Mouse (Mus musculus): ENCODE results near the gene Zmiz1.

The Zmiz1 gene

DNA sequence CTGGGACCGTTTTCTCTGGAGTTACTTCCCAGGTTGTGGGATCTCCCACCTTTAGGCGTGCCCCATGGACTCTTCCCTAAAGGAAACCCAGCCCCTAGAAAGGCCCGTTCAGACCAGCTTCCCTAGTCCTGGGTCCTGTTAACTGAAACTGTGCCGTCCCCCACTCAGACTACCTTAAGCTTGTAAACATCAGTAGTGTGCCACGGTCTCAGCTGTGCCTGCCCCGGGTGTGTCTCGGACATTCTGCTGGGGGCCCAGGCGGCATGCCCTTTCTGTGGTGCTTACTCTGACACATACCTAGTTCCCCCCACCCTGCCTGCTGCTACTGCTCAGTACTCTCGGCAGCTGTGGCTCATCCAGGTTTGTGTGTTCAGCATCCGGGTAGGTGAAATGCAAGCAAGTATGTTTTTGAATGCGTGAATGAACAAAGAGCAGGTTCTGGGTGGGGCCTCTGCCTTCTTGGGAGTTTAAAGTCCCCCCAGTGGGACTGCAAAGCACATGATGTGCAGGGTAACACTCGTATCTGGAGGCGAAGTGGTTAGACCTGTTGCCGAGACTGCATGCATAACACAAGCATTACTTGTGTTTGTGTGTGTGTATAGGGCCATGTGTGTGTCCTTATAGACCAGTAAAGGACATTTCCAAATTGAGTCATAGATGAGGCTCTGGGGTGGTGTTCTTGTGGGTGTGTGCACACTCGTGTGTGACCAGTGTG, 157.2 kb downstream of the Zmiz1 start:
- no peak for DNase-seq (ENCODE audit: low read depth)

DNA sequence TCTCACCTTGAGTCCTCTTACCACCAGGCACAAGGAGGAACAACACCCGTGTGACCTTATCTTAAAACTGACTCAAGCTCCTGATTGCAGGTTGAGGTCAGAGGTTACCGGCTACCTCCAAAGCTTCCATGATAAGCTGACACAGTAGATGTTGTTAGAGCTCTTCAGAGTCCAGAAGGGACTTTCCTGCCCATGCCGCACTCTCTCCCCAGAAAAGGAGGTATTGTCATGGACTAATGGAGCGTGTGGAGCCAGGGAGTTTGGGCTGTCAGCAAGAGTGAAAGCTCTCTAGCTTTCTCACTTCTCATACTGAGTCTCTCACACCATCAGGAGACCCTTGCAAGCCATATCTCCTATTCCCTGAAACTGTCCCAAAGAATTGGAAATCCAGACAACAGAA, 158.3 kb downstream of the Zmiz1 start:
- DNase-seq (ENCODE audit: low read depth) = no peak

DNA sequence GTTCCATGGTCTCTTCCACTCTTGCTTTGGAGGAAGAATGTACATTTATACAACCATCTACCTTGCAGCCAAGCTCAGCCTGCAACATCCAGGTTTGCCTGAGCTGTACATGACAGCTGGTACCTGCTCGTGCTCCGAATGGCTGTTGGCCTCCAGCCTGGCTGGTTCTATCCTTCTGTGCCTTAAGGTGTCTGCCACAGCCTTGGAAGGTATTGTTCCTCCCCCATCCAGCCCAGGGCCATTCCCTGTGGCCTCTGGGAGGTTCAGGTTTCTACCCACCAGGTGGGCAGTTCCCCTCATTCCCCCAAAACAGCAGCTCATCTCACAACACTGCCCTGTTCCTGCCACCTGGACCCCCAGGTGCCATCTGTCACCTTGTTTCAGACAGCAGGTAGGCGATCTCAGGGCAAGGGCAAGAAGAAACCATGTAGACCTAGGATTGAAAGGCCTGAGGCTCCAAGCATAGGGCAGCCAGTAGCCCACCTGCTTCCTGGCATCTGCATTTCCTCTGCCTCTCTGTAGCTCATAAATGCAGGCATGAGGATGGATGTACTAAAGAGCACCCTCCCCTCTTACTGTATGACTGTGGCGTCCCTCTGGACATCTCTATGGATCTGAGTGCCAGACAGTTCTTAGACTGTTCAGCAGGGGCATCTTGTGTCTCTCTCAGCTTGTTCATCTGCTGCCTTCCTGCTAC, 160.2 kb downstream of the Zmiz1 start:
- no peak for DNase-seq (ENCODE audit: low read depth)

DNA sequence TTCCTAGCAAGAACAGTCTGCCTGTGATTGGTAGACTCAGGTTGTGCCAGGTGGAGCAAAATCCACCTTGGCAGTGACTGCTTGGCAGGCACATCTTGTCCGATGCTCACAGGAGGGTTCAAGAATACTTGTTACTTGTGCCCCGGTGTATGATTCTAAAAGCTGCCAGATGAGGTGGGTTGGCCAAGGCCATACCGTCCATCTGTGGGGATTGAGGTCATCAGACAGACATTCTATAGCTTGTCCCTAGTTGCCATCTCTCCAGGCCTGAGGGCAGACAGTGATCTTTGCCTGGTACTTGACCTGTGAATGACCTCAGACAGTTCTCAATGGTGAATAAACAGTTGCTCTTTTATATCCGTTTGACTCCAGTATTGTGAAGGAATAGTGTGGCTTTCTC, 161.8 kb downstream of the Zmiz1 start:
- DNase-seq (ENCODE audit: low read depth) = no peak

DNA sequence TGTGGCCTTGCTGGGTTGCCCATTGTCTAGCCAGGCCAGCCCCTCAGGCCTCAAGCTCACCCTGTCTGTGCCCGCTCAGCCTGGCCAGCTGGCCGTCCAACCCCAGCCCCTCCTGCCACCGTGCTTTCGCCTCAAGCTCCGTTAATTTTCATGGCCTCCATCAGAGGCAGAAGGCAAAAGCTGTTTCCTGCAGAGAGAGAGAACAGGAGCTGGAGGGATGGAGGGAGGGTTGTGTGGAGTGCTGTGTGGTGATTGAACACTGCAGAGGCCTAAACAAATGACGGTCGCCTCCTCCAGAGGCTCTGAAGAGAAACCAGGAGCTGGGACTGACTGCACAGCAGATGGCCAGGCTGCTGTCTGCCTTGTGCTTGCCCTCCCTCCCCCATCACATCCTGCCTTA, 164.7 kb downstream of the Zmiz1 start:
- DNase-seq (ENCODE audit: low read depth) = no peak

DNA sequence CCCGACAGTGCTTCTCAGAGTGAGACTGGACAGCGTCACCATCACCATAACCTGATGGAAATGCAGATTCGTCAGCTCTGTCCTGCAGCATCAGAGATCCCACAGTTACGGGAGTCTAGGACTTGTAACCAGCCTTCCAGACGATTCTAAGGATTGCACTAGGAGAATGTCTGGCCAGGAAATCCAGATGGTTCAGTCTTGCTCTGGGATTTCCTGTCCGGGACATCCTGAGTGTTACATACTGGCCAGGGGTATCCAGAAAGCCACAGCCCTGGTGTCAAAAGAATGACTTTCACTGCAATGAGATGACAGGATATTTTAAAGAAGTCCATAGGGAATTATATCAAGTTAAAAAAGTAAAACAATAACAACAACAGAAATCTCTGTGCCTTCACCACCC, 165.7 kb downstream of the Zmiz1 start:
- DNase-seq (ENCODE audit: low read depth) = no peak

DNA sequence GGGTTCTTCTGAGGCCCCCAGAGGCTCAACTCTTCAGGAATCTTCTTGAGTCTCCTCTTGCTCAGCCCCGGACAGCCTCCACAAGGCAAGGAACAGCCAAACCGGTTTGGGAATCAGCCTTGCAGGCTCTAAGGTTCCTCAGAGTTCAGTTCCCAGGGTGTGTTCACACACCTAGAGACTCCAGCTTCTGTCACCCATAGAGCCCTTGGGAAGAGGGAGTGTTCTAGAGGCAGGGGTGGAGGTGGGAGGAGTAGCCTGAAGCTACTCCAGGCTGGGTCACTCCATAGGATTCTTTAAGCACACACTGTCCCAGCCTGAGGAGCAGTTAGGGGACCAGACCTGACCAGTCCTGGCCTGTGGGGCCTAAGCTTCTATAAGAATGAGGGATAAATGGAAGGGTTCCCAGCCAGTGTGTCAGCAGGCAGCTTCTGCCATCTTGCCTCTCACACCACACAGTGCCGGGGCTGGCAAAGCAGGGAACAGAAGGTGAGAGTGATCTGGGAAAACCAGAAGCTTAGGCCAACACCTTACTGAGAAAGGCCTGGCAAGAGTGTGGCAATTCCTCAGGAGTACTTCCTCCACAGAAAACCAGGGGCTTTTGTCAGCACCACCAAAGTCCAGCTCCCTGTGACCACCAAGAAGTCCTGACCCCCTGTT, 168.7 kb downstream of the Zmiz1 start:
- DNase-seq (ENCODE audit: low read depth) = no peak

DNA sequence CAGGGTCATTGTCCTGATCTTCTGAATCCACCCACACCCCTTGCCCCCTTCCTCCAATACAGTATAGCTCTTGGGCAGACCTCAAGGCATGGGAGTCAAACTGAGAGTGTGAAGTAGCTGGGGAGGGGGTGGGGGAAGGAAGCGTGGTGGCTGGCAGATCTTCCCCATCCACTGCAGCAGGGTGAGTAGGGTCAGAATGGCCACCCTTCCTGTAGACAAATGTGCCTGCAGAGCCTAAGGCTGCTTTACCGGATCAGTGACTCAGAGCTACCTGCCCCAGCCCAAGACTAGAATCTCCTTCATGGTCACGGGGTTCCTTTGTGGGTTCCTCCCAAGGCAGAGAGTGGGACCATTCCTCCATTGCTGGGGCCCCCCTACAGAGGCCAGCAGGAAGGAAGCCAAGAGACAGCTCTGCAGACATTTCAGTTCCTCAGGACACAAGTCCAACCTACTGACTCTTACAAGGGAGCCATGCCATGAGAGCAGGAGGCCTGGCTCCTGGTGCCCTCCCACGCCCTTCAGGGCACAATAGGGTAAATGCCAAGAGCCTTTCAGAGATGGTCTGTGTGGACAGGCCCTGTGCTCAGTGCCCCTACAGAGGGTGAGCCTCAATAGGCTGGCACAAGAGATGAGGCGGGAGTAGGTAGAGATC, 169.6 kb downstream of the Zmiz1 start:
- no peak for DNase-seq (ENCODE audit: low read depth)

DNA sequence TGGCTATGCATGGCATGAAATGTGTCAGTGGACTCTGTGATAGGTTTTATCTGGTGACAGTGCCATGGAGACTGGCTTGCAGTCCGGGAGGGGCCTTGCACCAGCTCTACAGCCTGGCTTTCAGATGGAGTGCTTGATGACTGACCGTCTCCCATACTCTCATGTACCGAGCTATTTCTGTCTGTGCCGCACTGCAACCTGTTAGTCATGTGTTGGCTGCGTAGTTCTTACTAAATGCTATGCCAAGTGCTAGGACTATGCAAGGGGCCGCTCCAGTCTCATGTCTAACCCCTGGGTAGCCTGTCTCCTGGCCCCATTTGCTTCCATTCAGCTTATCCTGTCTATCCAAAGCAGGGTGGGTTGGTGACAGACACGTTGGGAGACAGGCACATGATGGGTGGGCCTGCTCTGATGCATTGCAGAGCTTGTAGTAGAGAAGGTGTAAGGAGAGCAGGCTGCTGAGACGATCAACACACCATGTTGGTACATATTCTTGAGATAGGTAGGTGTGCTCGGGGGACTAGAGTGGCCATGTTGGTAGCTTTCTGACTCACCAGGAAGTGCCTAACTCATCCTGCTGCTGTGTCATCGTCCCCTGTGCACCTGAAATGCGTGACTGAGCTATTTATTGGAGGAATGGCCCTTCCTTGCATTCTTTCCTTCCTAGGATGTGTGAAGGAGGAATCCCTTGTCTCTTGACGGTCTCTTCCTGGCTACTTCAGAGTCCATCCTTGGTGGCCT, 171.1 kb downstream of the Zmiz1 start:
- DNase-seq (ENCODE audit: low read depth) = no peak

DNA sequence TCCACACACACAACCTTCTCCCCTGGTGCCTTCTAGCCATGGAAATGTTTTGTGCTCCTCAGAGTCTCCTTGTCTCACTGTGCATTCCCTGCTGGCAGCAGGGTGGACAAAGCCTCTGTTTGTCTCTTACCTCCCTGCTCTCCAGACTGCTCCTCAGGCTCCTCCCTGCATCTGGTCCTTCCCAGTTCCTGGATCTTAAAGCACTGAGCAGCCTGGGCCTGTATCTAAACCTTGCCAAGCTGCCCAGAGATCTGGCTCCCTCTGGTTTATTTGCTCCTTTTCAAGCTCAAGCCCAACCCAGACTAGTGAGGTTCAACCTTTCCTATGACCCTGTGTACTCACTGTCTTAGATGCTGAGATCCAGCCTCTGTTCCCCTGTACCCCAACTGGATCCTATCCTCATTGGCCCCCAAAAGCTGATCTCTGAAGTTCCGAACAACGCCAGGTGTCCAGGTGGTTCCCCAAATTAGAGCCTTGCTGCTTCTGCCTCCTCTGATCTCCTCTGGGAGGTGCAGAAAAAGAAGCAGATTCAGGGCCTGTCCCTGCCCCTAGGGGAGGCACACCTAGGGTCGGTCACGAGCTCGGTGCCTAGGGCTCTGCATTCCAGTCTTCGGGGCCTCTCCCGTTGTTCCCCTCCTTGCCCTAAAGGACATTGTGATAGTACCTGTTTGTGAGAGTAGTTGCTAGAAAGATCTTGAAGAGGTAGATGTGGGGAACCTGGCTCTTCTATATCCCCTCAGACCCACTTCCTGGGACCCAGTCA, 171.8 kb downstream of the Zmiz1 start:
- no peak for DNase-seq (ENCODE audit: low read depth)

DNA sequence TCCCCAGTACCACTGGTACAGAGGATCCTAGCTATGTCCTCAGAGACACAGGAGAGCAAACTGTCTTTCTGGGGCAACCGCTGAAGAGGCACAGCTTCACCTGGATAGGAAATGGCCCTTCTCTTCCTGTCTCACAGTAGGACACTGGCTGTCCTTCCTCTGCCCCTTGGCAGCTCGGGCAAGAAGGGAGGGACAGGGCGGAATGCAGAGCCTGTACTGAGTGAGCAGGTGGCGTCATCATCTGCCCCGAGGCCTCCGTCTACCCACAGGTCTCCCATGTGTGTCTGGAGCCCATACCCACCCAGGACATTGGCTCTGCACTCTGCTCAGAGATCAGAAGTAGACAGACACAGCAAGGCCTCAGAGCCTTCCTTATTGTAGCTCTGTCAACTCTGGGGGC, 172.5 kb downstream of the Zmiz1 start:
- DNase-seq (ENCODE audit: low read depth) = no peak

DNA sequence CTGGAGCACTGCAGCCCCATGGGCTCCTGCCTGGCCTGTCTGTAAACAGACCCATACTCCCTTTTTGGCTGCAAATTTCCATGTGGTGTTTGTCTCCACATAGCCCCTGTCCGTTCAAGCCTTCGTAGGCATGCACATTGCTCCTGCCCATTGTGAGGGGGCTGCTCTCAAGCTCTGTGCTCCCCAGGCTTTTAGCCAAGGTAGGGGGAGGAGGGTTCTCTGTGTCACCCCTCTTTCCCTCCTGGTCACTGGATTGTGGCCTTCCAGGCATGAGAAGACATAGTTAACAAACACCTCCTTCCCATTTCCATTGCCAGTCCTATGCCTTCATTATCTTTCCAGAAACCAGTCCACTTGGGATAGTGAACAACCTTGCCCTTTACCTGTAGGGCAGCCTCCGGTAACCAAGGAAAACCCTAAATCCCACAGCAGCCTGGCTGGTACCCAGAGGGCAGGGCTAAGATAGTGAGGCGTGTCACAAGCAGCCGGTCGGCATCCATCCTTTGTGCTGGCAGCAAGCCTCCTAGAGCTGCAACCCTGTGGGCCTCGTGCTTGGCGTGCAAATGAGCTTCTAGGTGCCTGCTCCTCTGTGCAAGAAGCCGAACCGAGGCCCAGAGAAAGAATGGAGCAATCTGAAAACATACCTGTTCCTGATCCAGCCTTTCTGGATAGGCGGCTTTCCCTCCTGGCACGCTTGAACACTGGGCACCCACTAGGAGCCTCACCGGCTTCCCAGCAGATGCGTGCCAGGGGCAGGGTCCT, 174.7 kb downstream of the Zmiz1 start:
- DNase-seq (ENCODE audit: low read depth) = no peak

DNA sequence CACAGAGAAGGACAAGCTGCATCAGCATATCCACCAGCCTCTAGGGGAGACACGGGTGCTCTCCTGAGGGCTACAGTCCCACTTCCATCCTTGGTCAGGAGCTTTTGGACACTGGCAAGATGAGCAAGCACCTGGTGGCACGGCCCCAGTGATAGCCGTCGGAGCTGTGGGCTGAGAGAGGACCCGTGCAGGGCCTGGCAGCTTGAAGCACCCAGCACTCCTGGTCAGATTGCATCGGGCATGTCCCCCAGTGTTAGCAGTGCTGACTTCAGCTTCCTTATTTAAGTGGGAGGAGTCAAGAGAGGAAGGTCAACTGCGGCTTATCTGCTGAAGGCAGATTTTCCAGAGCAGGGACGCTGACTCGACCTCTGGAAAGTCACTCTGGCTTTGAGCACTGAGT, 175.3 kb downstream of the Zmiz1 start:
- DNase-seq (ENCODE audit: low read depth) = no peak

DNA sequence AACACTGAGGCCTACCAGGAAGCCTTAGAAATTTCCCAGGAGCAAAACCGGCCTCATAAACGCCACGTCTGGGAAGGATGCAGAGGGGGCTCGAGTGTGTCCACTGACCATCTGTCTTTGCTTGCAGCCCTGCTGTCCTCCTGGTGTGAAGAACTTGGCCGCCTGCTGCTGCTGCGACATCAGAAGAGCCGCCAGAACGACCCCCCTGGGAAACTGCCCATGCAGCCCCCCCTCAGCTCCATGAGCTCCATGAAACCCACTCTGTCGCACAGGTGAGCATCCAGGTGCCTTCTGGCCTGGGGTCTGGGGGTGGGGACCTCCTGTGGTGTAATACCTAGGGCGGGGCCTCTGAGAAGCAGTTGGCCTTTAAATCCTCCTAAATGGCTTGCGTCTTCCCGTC, 176.8 kb downstream of the Zmiz1 start:
- DNase-seq (ENCODE audit: low read depth) = no peak

DNA sequence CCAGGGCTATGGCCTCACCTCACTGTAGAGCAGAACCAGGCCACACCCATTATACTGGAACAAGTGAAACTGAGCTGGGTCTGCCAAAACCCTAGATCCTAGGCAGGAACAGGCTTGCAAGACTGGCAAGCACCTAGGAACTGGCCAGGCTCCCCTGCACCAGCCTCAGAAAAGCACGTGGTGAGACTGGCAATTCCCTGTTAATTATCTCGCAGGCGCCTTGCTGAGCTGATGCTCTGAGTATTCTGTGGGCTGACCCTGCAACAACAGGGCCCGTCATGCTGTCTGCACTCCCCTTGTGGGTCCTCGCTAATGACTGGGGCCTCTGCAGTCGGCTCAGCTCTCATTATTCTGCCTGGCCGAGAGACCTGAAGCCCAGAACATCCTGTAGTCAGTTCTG, 177.3 kb downstream of the Zmiz1 start:
- no peak for DNase-seq (ENCODE audit: low read depth)

DNA sequence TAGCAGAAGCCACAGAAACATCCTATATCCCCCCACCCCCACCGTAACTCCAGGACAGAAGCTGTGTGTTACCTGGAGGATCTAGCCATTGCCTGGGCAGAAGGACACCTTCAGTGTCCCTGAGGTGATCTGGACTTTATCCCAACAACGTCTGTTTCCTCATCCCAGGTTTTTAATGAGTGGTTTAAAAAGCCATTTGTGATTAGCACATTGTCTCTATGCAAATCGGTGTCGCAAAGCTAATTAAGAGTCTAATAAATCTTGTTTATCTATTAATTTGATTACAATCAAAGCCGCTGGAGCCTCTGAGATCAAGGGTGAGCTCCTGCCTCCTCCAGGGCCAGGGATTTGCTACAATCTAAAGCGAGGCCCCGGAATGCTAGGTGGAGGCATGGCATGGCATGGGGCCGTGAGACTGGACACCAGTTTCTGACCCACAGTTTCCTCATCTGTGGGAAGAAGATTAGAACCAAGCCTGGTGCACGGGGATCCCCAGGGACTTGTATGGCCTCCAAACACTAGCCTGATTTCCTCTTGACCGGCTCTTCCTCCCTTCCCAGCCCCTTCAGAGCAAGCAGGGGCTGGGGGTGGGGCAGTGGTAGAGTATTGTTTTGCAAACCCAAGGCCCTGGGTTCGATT, 180.3 kb downstream of the Zmiz1 start:
- DNase-seq (ENCODE audit: low read depth) = no peak

DNA sequence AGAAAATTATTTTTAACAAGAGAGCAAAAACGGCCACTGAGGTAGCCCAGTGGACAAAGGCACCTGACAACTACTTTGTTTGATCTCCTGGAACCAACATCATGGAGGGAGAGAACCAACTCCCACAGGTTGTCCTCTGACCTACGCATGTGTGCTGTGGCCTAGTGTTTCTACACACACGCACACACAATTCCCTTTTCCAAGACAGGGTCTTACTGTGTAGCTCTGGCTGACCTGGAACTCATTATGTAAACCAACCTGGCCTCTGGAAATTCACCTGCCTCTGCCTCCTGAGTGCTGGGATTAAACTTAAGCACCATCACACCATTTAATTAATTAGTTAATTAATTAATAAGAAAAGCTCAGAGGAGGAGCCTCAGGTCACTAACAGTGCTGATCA, 181.0 kb downstream of the Zmiz1 start:
- no peak for DNase-seq (ENCODE audit: low read depth)

DNA sequence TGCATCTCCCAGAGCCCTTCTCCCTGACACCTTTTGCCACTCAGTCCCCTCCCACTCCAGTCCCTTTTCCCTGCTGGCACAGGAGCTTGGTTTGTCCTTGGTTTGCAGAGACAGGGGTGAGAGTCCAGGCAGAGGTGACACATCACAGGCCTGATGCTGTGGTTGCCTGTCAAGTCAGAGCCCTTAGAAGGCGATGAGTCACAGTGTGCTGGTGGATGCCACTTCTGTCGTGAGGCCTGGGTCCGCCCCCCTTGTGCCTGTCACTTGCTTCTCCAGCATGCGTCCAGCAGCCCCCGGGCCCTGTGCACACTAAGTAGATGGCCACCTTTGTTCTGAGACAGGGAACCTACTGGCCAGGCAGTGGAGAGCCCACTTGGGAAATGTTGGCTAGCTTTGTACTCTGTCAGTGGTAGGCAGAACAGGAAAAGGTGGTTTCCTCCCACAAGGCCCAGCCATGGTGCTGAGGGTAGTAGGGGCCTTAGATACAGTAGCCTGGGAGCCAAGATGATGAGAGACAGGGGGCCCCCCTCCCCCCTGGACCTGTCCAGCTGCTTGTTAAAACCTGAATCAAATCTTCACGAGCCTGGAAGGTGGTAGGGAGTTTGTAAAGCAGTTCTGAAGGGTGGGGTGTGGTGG, 181.6 kb downstream of the Zmiz1 start:
- peak; percentile 39 for DNase-seq (ENCODE audit: low read depth)

DNA sequence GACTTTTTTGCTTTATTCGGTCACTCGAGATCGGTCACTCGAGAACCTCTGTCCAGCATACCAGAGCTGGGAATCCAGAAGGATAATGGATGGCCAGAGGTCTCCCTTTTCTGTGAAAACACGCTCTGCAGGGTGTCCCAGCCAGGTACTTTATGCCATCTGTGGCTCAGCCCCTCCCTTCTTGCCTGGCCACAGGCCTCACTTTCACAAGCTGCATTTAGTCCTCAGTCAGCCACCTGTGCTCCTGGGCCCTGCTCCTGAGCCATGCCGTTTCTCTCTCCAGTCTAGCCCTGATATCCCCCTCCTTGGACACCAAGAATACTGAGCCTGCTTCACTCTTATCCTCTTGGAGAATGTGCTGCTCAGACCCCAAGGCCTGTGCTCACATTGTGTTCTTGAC, 182.1 kb downstream of the Zmiz1 start:
- DNase-seq (ENCODE audit: low read depth) = no peak

DNA sequence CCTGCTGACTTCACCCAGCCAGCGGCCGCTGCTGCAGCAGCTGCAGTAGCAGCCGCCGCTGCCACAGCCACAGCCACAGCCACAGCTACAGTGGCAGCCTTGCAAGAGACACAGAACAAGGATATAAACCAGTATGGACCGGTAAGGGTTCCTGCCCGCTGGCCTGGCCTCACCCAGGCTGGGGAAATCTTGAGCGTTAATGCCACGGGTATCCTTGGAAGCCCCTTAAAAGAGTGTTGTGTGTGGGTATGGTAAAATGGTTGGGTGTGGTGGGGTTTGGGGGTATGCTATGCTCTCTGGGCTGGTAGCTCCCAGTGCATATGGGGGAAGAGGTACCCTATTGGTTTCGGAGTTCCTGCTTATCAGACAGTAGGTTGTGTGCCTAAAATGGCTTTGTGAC, 186.7 kb downstream of the Zmiz1 start:
- no peak for DNase-seq (ENCODE audit: low read depth)
